Mouse (Mus musculus) liver, embryonic 14.5 days (tissue): ENCODE data around the gene Cad.

Experiments
- CTCF ChIP-seq: IDR thresholded peaks from 2 replicates; pipeline ENCODE4 v1.5.1; 2016; ENCODE audit warnings: antibody characterized with exemption, low read depth, control low read depth
- EP300 ChIP-seq: IDR thresholded peaks from 2 replicates; pipeline ENCODE4 v1.6.1; 2016; ENCODE audit warnings: antibody characterized with exemption, low read depth

DNA sequence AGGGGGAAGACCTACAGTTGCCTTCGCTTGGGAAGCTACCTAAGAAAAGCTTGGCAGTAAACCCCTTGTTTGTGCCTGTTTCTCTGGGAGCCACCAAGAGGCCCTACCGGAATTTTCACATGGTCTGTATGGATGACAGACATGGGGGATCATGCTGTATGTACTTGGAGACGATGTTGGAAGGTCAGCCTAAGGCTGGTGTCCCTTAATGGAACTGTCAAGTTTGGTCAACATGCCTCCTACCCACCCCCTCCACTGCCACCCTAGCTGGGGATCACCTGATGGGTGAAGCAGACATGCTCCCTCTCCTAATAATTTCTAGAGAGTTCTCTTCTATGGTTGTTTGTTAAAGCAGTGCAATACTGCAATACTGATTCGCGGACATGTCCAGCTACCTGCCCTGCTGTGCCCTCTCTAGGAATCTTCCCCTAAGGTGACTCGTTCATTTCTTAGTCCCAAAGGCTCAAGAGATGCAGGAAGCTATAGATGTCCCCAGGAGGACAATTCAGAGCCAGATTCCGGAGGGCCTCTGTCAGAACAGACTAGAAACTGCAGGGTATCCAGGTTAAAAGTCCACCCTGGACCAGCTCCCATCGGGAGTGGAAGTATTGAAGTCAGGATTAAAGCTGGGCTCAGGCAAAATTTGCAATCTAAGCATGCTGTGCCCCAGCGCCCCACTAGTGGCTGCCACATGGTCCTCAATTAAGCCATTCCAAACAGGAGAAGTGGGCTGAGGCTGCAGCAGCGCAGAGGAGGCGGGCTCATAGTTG lies 41.3 kb downstream of the Cad start:
- no peak for TF ChIP-seq EP300
- TF ChIP-seq CTCF: 0 out of 2 replicates have a peak, but pooled peaks have one; percentile 0
